Mouse (Mus musculus): Measurements from ENCODE around the gene Iqcc. TPM values are rescaled to one million over a fixed set of nuclear protein-coding genes. Genes with fewer than 3 reads are reported as not detected.

Gene Iqcc
- polyA plus RNA-seq, 1 experiment = 9.7 TPM

- Histone ChIP-seq H3K4me1 (peaks cover 35% of the 10 kb centered on the region), H3K27me3 (replicated peaks) (peaks cover 10% of the 10 kb centered on the region), H3K4me3 (replicated peaks) (no peak overlapping the region), H3K36me3 (replicated peaks; ENCODE audit: low read length) (no peaks in the 10 kb centered on the region), H3K9me3 (no peaks in the 10 kb centered on the region)
- no peak for TF ChIP-seq GATA1 (IDR thresholded peaks at IDR 0.05; ENCODE audit: borderline replicate concordance, low read length)
- TF ChIP-seq FLI1 (IDR thresholded peaks at IDR 0.05; ENCODE audit: low read length) = no peak
Observed at GRCm38 (mm10) chr4:129571551-129572084, 47.3 kb downstream of the Iqcc start.

DNA sequence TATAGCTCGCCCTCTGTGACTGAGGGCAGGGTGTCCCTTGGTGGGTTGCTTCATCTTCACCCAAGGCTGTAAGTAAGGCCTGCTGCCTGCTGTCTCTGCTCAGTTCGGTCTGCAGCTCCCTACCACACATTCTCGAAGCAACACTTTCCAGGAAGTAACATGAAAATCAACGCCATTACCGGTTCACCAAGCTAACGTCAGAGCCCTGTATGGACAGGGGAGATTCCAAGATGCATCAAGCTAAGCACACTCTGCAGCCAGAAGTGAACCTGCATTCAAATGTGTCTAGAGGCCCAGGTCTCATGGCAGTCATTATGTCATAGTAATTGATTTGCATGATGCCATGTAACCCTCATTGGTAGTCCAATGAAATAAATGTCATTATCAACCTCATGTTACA lies 48.9 kb downstream of the Iqcc start:
- no peak for TF ChIP-seq FLI1 (IDR thresholded peaks at IDR 0.05; ENCODE audit: low read length)
- TF ChIP-seq GATA1 (IDR thresholded peaks at IDR 0.05; ENCODE audit: borderline replicate concordance, low read length) = no peak
- no peaks in the 10 kb centered on the region for H3K9me3 ChIP-seq
- no peak overlapping the region for H3K4me3 ChIP-seq (replicated peaks)
- H3K36me3 ChIP-seq (replicated peaks; ENCODE audit: low read length) = no peaks in the 10 kb centered on the region
- peaks cover 12% of the 10 kb centered on the region for H3K27me3 ChIP-seq (replicated peaks)
- H3K4me1 ChIP-seq = peaks cover 24% of the 10 kb centered on the region

GRCm38 (mm10) chr4:129568366-129568765 lies 50.5 kb downstream of the Iqcc start:
- TF ChIP-seq FLI1 (IDR thresholded peaks at IDR 0.05; ENCODE audit: low read length) = no peak
- TF ChIP-seq GATA1 (IDR thresholded peaks at IDR 0.05; ENCODE audit: borderline replicate concordance, low read length) = no peak
- peaks cover 9% of the 10 kb centered on the region for H3K27me3 ChIP-seq (replicated peaks)
- no peaks in the 10 kb centered on the region for H3K36me3 ChIP-seq (replicated peaks; ENCODE audit: low read length)
- peaks cover 12% of the 10 kb centered on the region for H3K4me1 ChIP-seq
- H3K4me3 ChIP-seq (replicated peaks) = no peak overlapping the region
- H3K9me3 ChIP-seq = no peaks in the 10 kb centered on the region

- peaks cover 4% of the 10 kb centered on the region for H3K27me3 ChIP-seq (replicated peaks)
- H3K36me3 ChIP-seq (replicated peaks; ENCODE audit: low read length) = no peaks in the 10 kb centered on the region
- H3K4me1 ChIP-seq = peaks cover 4% of the 10 kb centered on the region; the same call in 1 of the 2 replicates
- TF ChIP-seq GATA1 (IDR thresholded peaks at IDR 0.05; ENCODE audit: borderline replicate concordance, low read length) (no peak), FLI1 (IDR thresholded peaks at IDR 0.05; ENCODE audit: low read length) (no peak)
- no peaks in the 10 kb centered on the region for H3K9me3 ChIP-seq
- no peak overlapping the region for H3K4me3 ChIP-seq (replicated peaks)
Observed at GRCm38 (mm10) chr4:129565139-129565538, 53.8 kb downstream of the Iqcc start.

Other genes with a start within 250 kb of the Iqcc start
- gene Zbtb8a, start 241.0 kb downstream of the Iqcc start, polyA plus RNA-seq (2012; ENCODE audit: insufficient read depth, low replicate concordance) = 0.29 TPM in 1 of 2 replicates, not detected in the other
- gene Zbtb8b, start 178.2 kb downstream of the Iqcc start, polyA plus RNA-seq (2012; ENCODE audit: insufficient read depth, low replicate concordance) = not detected in 2 replicates
- gene Bsdc1, start 157.5 kb downstream of the Iqcc start, polyA plus RNA-seq (2012; ENCODE audit: insufficient read depth, low replicate concordance) = 19.2 and 43.3 TPM in 2 replicates
- not detected in 2 replicates for gene Tssk3, start 128.1 kb downstream of the Iqcc start, polyA plus RNA-seq (2012; ENCODE audit: insufficient read depth, low replicate concordance)
- 2.1 TPM in 1 of 2 replicates, not detected in the other for gene Fam229a, start 127.9 kb downstream of the Iqcc start, polyA plus RNA-seq (2012; ENCODE audit: insufficient read depth, low replicate concordance)
- 5.0 and 61.7 TPM in 2 replicates for gene Marcksl1, start 105.5 kb downstream of the Iqcc start, polyA plus RNA-seq (2012; ENCODE audit: insufficient read depth, low replicate concordance)
- gene Hdac1, start 76.4 kb downstream of the Iqcc start, polyA plus RNA-seq (2012; ENCODE audit: insufficient read depth, low replicate concordance) = 6.0 and 38.0 TPM in 2 replicates
- 1.7 TPM in 1 of 2 replicates, not detected in the other for gene Lck, start 45.5 kb downstream of the Iqcc start, polyA plus RNA-seq (2012; ENCODE audit: insufficient read depth, low replicate concordance)
- not detected in 2 replicates for gene Fam167b, start 40.5 kb downstream of the Iqcc start, polyA plus RNA-seq (2012; ENCODE audit: insufficient read depth, low replicate concordance)
- 54.3 and 121 TPM in 2 replicates for gene Eif3i, start 18.5 kb downstream of the Iqcc start, polyA plus RNA-seq (2012; ENCODE audit: insufficient read depth, low replicate concordance)
- gene Tmem234, start 18.4 kb downstream of the Iqcc start, polyA plus RNA-seq (2012; ENCODE audit: insufficient read depth, low replicate concordance) = 305 and 342 TPM in 2 replicates
- gene Dcdc2b, start 4.8 kb downstream of the Iqcc start, polyA plus RNA-seq (2012; ENCODE audit: insufficient read depth, low replicate concordance) = 0.46 TPM in 1 of 2 replicates, not detected in the other
- 32.9 and 39.7 TPM in 2 replicates for gene Ccdc28b, start 4.8 kb upstream of the Iqcc start, polyA plus RNA-seq (2012; ENCODE audit: insufficient read depth, low replicate concordance)
- gene Txlna, start 22.0 kb upstream of the Iqcc start, polyA plus RNA-seq (2012; ENCODE audit: insufficient read depth, low replicate concordance) = 17.9 and 24.0 TPM in 2 replicates
- gene Kpna6, start 53.7 kb upstream of the Iqcc start, polyA plus RNA-seq (2012; ENCODE audit: insufficient read depth, low replicate concordance) = 6.8 and 9.0 TPM in 2 replicates
- 51.4 and 264 TPM in 2 replicates for gene Tmem39b, start 77.7 kb upstream of the Iqcc start, polyA plus RNA-seq (2012; ENCODE audit: insufficient read depth, low replicate concordance)
- gene Khdrbs1, start 123.2 kb upstream of the Iqcc start, polyA plus RNA-seq (2012; ENCODE audit: insufficient read depth, low replicate concordance) = 67.0 and 99.6 TPM in 2 replicates
- gene Ptp4a2, start 192.1 kb upstream of the Iqcc start, polyA plus RNA-seq (2012; ENCODE audit: insufficient read depth, low replicate concordance) = 14.5 and 30.1 TPM in 2 replicates